Mouse (Mus musculus) liver, postnatal 0 days (tissue): ENCODE data around the gene Hgd. TPM values are rescaled to one million over a fixed set of nuclear protein-coding genes. Genes with fewer than 3 reads are reported as not detected.

Source experiments
- ATAC-seq: fragments of 200-750 bp; cut with Nextera tagmentation; 2 replicates; pipeline ENCODE4 v1.8.0; 2017; ENCODE audit warnings: mild to moderate bottlenecking, moderate library complexity
- DNase-seq: peaks from one replicate; pipeline ENCODE4 v3.0.0-alpha.2; 2016
- H3K27ac ChIP-seq: fragments of 300-500 bp; sonication (generic); 2 replicates; pipeline ENCODE4 v1.5.1; 2014; ENCODE audit warnings: antibody characterized with exemption, moderate library complexity, mild to moderate bottlenecking, low read depth
- H3K27me3 ChIP-seq: fragments of 300-500 bp; sonication (generic); 2 replicates; pipeline ENCODE4 v1.6.1; 2014; ENCODE audit warnings: low read length, control low read depth, mixed read lengths; ENCODE audit not compliant: insufficient read depth
- H3K36me3 ChIP-seq: fragments of 300-500 bp; sonication (generic); replicated peaks from 2 replicates; pipeline ENCODE4 v1.6.1; 2014; ENCODE audit warnings: mild to moderate bottlenecking, control low read depth, low read length, moderate library complexity, mixed read lengths; ENCODE audit not compliant: insufficient read depth
- H3K4me1 ChIP-seq: fragments of 300-500 bp; sonication (generic); 2 replicates; pipeline ENCODE4 v1.6.1; 2014; ENCODE audit warnings: antibody characterized with exemption, mild to moderate bottlenecking, control low read depth; ENCODE audit not compliant: insufficient read depth
- H3K4me2 ChIP-seq: fragments of 300-500 bp; sonication (generic); 2 replicates; pipeline ENCODE4 v1.6.1; 2014; ENCODE audit warnings: low read depth, mild to moderate bottlenecking, low read length, moderate library complexity, mixed read lengths
- H3K4me3 ChIP-seq: fragments of 300-500 bp; sonication (generic); 2 replicates; pipeline ENCODE4 v1.5.1; 2014; ENCODE audit warnings: low read depth, low read length
- H3K9ac ChIP-seq: fragments of 300-500 bp; sonication (generic); replicated peaks from 2 replicates; pipeline ENCODE4 v1.6.1; 2014; ENCODE audit warnings: mild to moderate bottlenecking, moderate library complexity
- H3K9me3 ChIP-seq: fragments of 300-500 bp; sonication (generic); 2 replicates; pipeline ENCODE4 v1.6.1; 2016; ENCODE audit warnings: mild to moderate bottlenecking, control low read depth, low read length, mixed read lengths
- CTCF ChIP-seq: sonication (generic); IDR thresholded peaks from 2 replicates; pipeline ENCODE4 v1.5.1; 2016; ENCODE audit warnings: antibody characterized with exemption, low read depth
- EP300 ChIP-seq: IDR thresholded peaks from 2 replicates; pipeline ENCODE4 v1.6.1; 2016; ENCODE audit warnings: antibody characterized with exemption, low read depth, mild to moderate bottlenecking
- WGBS: fragments of 180-500 bp; shearing (Covaris S2); extraction: QIAGEN DNeasy Blood & Tissue Kit; methylation state at CpG from one replicate; pipeline ENCODE4 v1.1.7; 2014; ENCODE audit not compliant: insufficient replicate concordance; 5-methylcytosine and 5-hydroxymethylcytosine counted together
- polyA plus RNA-seq: library from polyadenylated mRNA; unstranded; fragments of >200 nt; fragmentation: Nextera tagmentation; extraction: Ambion mirVana; gene quantifications from 2 replicates; pipeline ENCODE4 v1.2.1, GENCODE M21; 2015

The Hgd gene
- polyA plus RNA-seq, 1 experiment from 2014 or later = 131 TPM

DNA sequence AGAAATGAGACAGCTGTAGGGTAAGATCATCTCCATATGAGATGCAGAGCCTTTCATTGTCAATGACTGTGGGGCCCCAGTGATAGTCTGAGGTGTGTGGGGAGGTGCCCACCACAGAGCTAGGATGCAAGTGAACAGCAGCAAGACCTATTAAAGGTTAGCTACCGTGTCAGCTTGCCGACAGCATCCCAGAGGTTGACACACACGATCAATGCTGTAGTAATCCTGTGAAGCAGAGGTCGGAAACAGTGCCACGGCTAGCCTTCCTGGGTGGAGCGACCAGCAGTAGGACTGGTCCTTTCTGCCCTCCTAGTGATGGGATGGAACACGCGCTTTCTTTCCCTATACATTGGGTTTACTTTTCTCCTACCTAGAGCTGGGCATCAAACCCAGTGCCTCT lies 65.3 kb downstream of the Hgd start:
- Histone ChIP-seq H3K9ac (no peak overlapping the region), H3K4me3 (no peak overlapping the region), H3K4me2 (no peak overlapping the region), H3K27me3 (no peaks in the 10 kb centered on the region), H3K9me3 (no peaks in the 10 kb centered on the region), H3K4me1 (no peaks in the 10 kb centered on the region), H3K27ac (no peak overlapping the region), H3K36me3 (peaks cover 24% of the 10 kb centered on the region)
- TF ChIP-seq EP300 (no peak), CTCF (no peak)
- no peak for DNase-seq
- WGBS = 82% methylated on average over 8 of the region's 8 CpGs
- ATAC-seq = no peak

DNA sequence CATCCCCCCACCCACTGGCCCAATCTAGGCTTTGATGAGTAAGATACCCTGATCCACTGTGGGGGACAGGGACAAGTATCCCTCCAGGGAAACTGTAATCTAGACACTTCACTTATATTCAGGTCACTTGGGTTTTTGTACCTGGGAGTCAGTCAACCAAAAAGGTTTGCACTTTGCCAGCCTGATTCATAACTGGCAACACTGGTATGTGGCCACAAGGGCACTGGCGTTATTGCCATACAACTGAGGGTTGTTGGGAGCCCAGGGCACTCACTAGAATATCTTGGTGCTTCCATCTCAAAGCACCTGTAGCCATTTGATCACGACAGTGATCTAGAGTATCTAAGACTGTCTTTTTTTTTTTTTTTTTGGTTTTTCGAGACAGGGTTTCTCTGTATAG lies 65.8 kb downstream of the Hgd start:
- H3K36me3 ChIP-seq = peaks cover 24% of the 10 kb centered on the region
- 81% methylated on average over 3 of the region's 3 CpGs for WGBS
- H3K4me3 ChIP-seq = no peak overlapping the region
- DNase-seq (no peak), ATAC-seq (no peak)
- H3K9me3 ChIP-seq = no peaks in the 10 kb centered on the region
- TF ChIP-seq EP300 = no peak
- TF ChIP-seq CTCF = no peak
- no peak overlapping the region for H3K4me2 ChIP-seq
- H3K9ac ChIP-seq = no peak overlapping the region
- H3K27me3 ChIP-seq = no peaks in the 10 kb centered on the region
- H3K4me1 ChIP-seq = no peaks in the 10 kb centered on the region
- H3K27ac ChIP-seq = no peak overlapping the region

DNA sequence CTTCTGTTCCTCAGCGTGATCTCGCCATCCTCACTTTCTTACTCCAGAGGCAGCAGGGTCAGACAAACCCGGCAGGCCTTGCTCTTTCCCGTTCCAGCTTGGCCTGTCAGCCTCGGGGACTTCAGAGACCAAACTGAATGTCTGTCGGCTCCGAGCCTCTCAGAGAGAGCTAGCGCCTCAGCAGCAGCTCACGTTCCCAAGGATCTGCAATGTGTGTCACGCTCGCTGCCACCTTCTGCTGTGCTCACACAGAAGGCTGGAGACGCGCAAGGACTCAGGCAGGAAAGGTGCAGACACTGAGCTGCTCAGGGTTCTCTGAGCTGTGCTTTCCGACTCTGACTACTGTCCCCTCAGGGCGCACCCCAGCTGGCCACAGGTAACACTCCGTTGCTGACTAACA lies 67.1 kb downstream of the Hgd start:
- H3K4me3 ChIP-seq = no peak overlapping the region
- ATAC-seq = no peak
- 91% methylated on average over 16 of the region's 16 CpGs for WGBS
- no peak overlapping the region for H3K27ac ChIP-seq
- H3K27me3 ChIP-seq = no peaks in the 10 kb centered on the region
- H3K9ac ChIP-seq = no peak overlapping the region
- TF ChIP-seq EP300 = no peak
- no peak for TF ChIP-seq CTCF
- DNase-seq = no peak
- H3K4me2 ChIP-seq = no peak overlapping the region
- H3K4me1 ChIP-seq = peaks cover 9% of the 10 kb centered on the region
- no peaks in the 10 kb centered on the region for H3K9me3 ChIP-seq
- peaks cover 24% of the 10 kb centered on the region for H3K36me3 ChIP-seq

DNA sequence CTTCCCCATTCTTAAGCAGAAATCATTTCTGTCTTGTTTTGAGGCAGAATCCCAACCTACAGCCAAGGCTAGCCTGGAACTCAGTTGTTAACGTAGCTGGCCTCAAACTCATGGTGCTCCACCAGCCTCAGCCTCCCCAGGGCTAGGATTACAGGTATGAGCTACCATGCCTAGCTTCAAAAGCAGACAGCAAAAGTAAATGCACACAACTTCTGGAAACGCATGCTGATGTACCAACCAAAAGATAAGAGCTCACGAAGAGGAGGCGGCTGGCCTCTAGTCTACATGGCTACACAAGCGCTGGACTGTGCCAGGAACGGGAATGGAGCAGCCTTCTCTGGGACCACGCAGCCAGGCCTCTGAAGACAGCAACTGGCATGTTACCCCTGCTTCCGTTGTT lies 68.0 kb downstream of the Hgd start:
- Histone ChIP-seq H3K27me3 (no peaks in the 10 kb centered on the region), H3K4me3 (no peak overlapping the region), H3K4me2 (no peak overlapping the region), H3K9ac (no peak overlapping the region), H3K9me3 (no peaks in the 10 kb centered on the region), H3K27ac (no peak overlapping the region), H3K36me3 (peaks cover 24% of the 10 kb centered on the region), H3K4me1 (peaks cover 18% of the 10 kb centered on the region)
- 88% methylated on average over 8 of the region's 8 CpGs for WGBS
- TF ChIP-seq EP300 (no peak), CTCF (no peak)
- ATAC-seq (no peak), DNase-seq (no peak)

DNA sequence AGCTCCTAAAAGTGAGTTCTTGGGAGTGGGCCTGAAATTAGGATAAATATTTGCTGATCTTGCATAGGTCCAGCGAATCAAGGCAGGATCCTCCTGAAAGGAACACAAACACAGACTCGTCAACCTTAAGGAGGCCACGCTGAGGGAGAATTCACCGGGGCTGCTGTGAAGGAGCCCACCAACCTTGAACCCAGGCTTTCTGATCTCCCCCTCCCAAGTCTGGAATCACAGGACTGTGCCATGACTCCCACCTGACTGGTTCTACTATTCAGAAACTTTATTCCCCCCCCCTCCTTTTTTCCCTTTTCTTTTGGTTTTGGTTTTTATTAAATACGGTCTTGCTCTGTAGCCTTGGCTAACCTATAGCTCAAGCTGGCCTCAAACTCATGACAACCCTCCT lies 69.1 kb downstream of the Hgd start:
- no peak for TF ChIP-seq EP300
- no peak for TF ChIP-seq CTCF
- ATAC-seq = no peak
- Histone ChIP-seq H3K36me3 (peaks cover 24% of the 10 kb centered on the region), H3K27ac (no peak overlapping the region), H3K4me3 (no peak overlapping the region), H3K9ac (no peak overlapping the region), H3K27me3 (no peaks in the 10 kb centered on the region), H3K4me1 (peaks cover 24% of the 10 kb centered on the region), H3K4me2 (no peak overlapping the region), H3K9me3 (no peaks in the 10 kb centered on the region)
- 85% methylated on average over 5 of the region's 5 CpGs for WGBS
- no peak for DNase-seq

DNA sequence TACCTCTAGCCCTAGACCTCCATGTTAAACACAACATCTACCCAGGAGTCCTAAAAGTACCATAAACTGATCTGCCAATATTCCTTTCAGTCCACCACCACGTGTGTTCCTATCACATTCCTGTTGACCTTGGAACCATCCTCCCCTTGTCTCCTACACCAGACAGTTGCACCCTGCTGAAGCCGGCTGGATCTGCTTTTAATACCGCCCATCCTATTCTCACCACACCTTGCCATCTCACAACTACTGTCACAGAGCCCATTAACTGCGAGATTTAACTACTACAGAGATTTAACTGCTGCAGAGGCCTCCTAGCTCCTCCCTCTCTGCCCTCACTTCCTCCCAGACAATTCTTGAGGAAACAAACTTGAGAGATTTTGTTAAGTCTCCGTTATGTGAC lies 71.5 kb downstream of the Hgd start:
- Histone ChIP-seq H3K27ac (no peak overlapping the region), H3K9me3 (no peaks in the 10 kb centered on the region), H3K9ac (no peak overlapping the region), H3K4me2 (0 out of 2 replicates have a peak overlapping the region, but pooled peaks have one; percentile 4), H3K36me3 (peaks cover 19% of the 10 kb centered on the region), H3K4me1 (peaks cover 30% of the 10 kb centered on the region), H3K4me3 (no peak overlapping the region), H3K27me3 (no peaks in the 10 kb centered on the region)
- 64% methylated on average over 5 of the region's 5 CpGs for WGBS
- no peak for DNase-seq
- no peak for TF ChIP-seq EP300
- no peak for TF ChIP-seq CTCF
- ATAC-seq = no peak

DNA sequence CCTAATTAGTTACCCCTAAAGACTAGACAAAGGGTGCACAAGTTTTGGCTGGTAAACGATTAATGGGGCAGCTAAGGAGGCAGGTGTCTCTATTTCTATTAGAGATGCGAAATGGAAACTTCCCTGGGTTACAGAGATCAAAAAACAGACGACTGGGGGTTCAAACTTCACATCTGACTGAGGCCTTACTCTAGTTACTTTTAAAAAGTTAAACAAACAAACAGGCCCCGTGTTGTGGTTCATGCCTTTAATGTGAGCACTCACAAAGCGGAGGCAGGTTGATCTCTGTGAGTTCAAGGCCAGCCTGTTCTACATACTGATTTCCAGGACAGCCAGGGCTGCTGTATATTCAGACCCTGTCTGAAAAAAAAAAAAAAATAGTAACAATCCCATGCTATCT lies 72.7 kb downstream of the Hgd start:
- Histone ChIP-seq H3K9me3 (no peaks in the 10 kb centered on the region), H3K4me2 (peak overlapping the region; percentile 88), H3K9ac (peak overlapping the region; percentile 30), H3K4me1 (peaks cover 30% of the 10 kb centered on the region), H3K27ac (peak overlapping the region; percentile 91; the same call in 1 of the 2 replicates), H3K36me3 (peaks cover 8% of the 10 kb centered on the region), H3K4me3 (peak overlapping the region; percentile 82), H3K27me3 (no peaks in the 10 kb centered on the region)
- no peak for DNase-seq
- ATAC-seq = no peak
- 61% methylated on average over 5 of the region's 5 CpGs for WGBS
- no peak for TF ChIP-seq EP300
- TF ChIP-seq CTCF = no peak
